In genomic region chr4:110287412-110288067, GRCm38 (mm10) we compare ENCODE assay signal across 8 mouse cellular contexts.
A peak's percentile ranks its signal among the peaks of the same experiment; 100 is the strongest.
DNase-seq lines count a peak whose midpoint lies in the region; ATAC-seq and TF ChIP-seq lines count a peak whose summit lies in the region.

No protein-coding gene starts in this region.

- peak overlapping the region; percentile 96 for H3K27ac ChIP-seq in forebrain, embryonic 16.5 days (ENCODE audit: low read length)
- peak overlapping the region; percentile 96 for H3K27ac ChIP-seq in left cerebral cortex, adult 2 months

- peak; percentile 22 for DNase-seq in MEL-GATA-1-ER (ENCODE audit: extremely low read depth, low read depth)
- peak; percentile 84 for DNase-seq in cerebellum, adult 11-12 months
- peak; percentile 52 to 53 for DNase-seq in left cerebral cortex, adult 2 months (ENCODE audit: extremely low spot score in 1 of 2, low spot score in 2 of 2)
- DNase-seq in retina, postnatal 1 day, result peak; percentile 73
- no peak for DNase-seq in spleen, postnatal 14 days (ENCODE audit: low spot score in 2 of 2)
- no peak for DNase-seq in gastrocnemius, postnatal 25 days
- DNase-seq in urinary bladder, postnatal 14 days (ENCODE audit: low spot score), result no peak

- H3K9me3 ChIP-seq in forebrain, embryonic 16.5 days (ENCODE audit: control insufficient read depth, low read length), result no peaks in the 10 kb centered on the region

- no peak; the same call in 1 of the 2 replicates for TF ChIP-seq CTCF in left cerebral cortex, adult 2 months (IDR thresholded peaks at IDR 0.05)

- peak overlapping the region; percentile 53 for H3K4me2 ChIP-seq in forebrain, embryonic 16.5 days (ENCODE audit: low read length)

- intact Hi-C loops in left cerebral cortex, adult 2 months (cut with DNase I), result loop anchor here (2.0 to 10.0 kb wide), 5 partner anchors 63 to 305 kb away; partner anchors contain the start of gene Elavl4

- H3K4me1 ChIP-seq in forebrain, embryonic 16.5 days (replicated peaks; ENCODE audit: control insufficient read depth, insufficient read depth, low read length), result peaks cover 20% of the 10 kb centered on the region

- ATAC-seq in forebrain, embryonic 16.5 days, result peak; percentile 71

- no peaks in the 10 kb centered on the region for H3K27me3 ChIP-seq in forebrain, embryonic 16.5 days (replicated peaks; ENCODE audit: control insufficient read depth, insufficient read depth, low read length)

- no peaks in the 10 kb centered on the region for H3K36me3 ChIP-seq in forebrain, embryonic 16.5 days (ENCODE audit: control insufficient read depth, insufficient read depth)

- peak overlapping the region; percentile 78 for H3K9ac ChIP-seq in forebrain, embryonic 16.5 days (replicated peaks; ENCODE audit: low read depth, low read length)

- H3K4me3 ChIP-seq in forebrain, embryonic 16.5 days (replicated peaks; ENCODE audit: low read length), result peak overlapping the region; percentile 50
- peak overlapping the region; percentile 61 for H3K4me3 ChIP-seq in left cerebral cortex, adult 2 months

- WGBS in forebrain, embryonic 16.5 days, result 6% methylated on average over 11 of the region's 11 CpGs

Comparison
In these comparisons a context has a peak if more than half of its experiments do, and no peak if none do; other contexts are left out.
1. DNase-seq: peak in MEL-GATA-1-ER (single experiment), cerebellum, adult 11-12 months (single experiment), left cerebral cortex, adult 2 months (2 of 2) and retina, postnatal 1 day (single experiment); none in spleen, postnatal 14 days (0 of 2), gastrocnemius, postnatal 25 days (single experiment) and urinary bladder, postnatal 14 days (single experiment).